Mouse (Mus musculus): ENCODE data around the gene Tlr6. TPM values are rescaled to one million over a fixed set of nuclear protein-coding genes. Genes with fewer than 3 reads are reported as not detected.
A peak's percentile ranks its signal among the peaks of the same experiment; 100 is the strongest.

The Tlr6 gene
- polyA plus RNA-seq, 1 experiment = 0.10 TPM

GRCm38 (mm10) chr5:64989940-64990339, 30.0 kb upstream of the Tlr6 start:
- Histone ChIP-seq H3K27me3 (ENCODE audit: control insufficient read depth, insufficient read depth, low read length) (no peaks in the 10 kb centered on the region), H3K4me1 (ENCODE audit: control insufficient read depth, insufficient read depth, low read length) (no peaks in the 10 kb centered on the region), H3K36me3 (ENCODE audit: control insufficient read depth, insufficient read depth, low read length) (no peaks in the 10 kb centered on the region), H3K27ac (ENCODE audit: control insufficient read depth, insufficient read depth, low read depth, low read length) (no peak overlapping the region), H3K4me3 (ENCODE audit: control insufficient read depth, low read depth, low read length) (no peak overlapping the region)
- TF ChIP-seq CTCF (IDR thresholded peaks at IDR 0.05; ENCODE audit: control insufficient read depth, insufficient read depth, insufficient replicate concordance, low read depth, low read length) (no peak), POLR2A (IDR thresholded peaks at IDR 0.05; ENCODE audit: control insufficient read depth, low read depth, low read length) (no peak)

- no peak overlapping the region for H3K4me3 ChIP-seq (ENCODE audit: control insufficient read depth, low read depth, low read length)
- H3K27me3 ChIP-seq (ENCODE audit: control insufficient read depth, insufficient read depth, low read length) = no peaks in the 10 kb centered on the region
- TF ChIP-seq CTCF (IDR thresholded peaks at IDR 0.05; ENCODE audit: control insufficient read depth, insufficient read depth, insufficient replicate concordance, low read depth, low read length) = no peak
- no peaks in the 10 kb centered on the region for H3K4me1 ChIP-seq (ENCODE audit: control insufficient read depth, insufficient read depth, low read length)
- H3K36me3 ChIP-seq (ENCODE audit: control insufficient read depth, insufficient read depth, low read length) = no peaks in the 10 kb centered on the region
- H3K27ac ChIP-seq (ENCODE audit: control insufficient read depth, insufficient read depth, low read depth, low read length) = no peak overlapping the region
Observed at GRCm38 (mm10) chr5:64985971-64986370, 26.1 kb upstream of the Tlr6 start.

- no peaks in the 10 kb centered on the region for H3K36me3 ChIP-seq (ENCODE audit: control insufficient read depth, insufficient read depth, low read length)
- TF ChIP-seq POLR2A (IDR thresholded peaks at IDR 0.05; ENCODE audit: control insufficient read depth, low read depth, low read length) = no peak
- no peak for TF ChIP-seq CTCF (IDR thresholded peaks at IDR 0.05; ENCODE audit: control insufficient read depth, insufficient read depth, insufficient replicate concordance, low read depth, low read length)
- H3K4me3 ChIP-seq (ENCODE audit: control insufficient read depth, low read depth, low read length) = no peak overlapping the region
- no peak overlapping the region for H3K27ac ChIP-seq (ENCODE audit: control insufficient read depth, insufficient read depth, low read depth, low read length)
- no peaks in the 10 kb centered on the region for H3K4me1 ChIP-seq (ENCODE audit: control insufficient read depth, insufficient read depth, low read length)
- H3K27me3 ChIP-seq (ENCODE audit: control insufficient read depth, insufficient read depth, low read length) = no peaks in the 10 kb centered on the region
Observed at GRCm38 (mm10) chr5:64977128-64977527, 17.2 kb upstream of the Tlr6 start.

GRCm38 (mm10) chr5:64975121-64975520, 15.2 kb upstream of the Tlr6 start:
- no peaks in the 10 kb centered on the region for H3K27me3 ChIP-seq (ENCODE audit: control insufficient read depth, insufficient read depth, low read length)
- TF ChIP-seq POLR2A (IDR thresholded peaks at IDR 0.05; ENCODE audit: control insufficient read depth, low read depth, low read length) = no peak
- TF ChIP-seq CTCF (IDR thresholded peaks at IDR 0.05; ENCODE audit: control insufficient read depth, insufficient read depth, insufficient replicate concordance, low read depth, low read length) = no peak
- H3K27ac ChIP-seq (ENCODE audit: control insufficient read depth, insufficient read depth, low read depth, low read length) = no peak overlapping the region
- peaks cover 3% of the 10 kb centered on the region; the same call in 1 of the 2 replicates for H3K4me1 ChIP-seq (ENCODE audit: control insufficient read depth, insufficient read depth, low read length)
- no peak overlapping the region for H3K4me3 ChIP-seq (ENCODE audit: control insufficient read depth, low read depth, low read length)
- H3K36me3 ChIP-seq (ENCODE audit: control insufficient read depth, insufficient read depth, low read length) = no peaks in the 10 kb centered on the region

- Histone ChIP-seq H3K27ac (ENCODE audit: control insufficient read depth, insufficient read depth, low read depth, low read length) (peak within 1 kb of the TSS; percentile 64), H3K27me3 (ENCODE audit: control insufficient read depth, insufficient read depth, low read length) (no peaks in the 10 kb centered on the region; the same call in 1 of the 2 replicates), H3K4me1 (ENCODE audit: control insufficient read depth, insufficient read depth, low read length) (peaks cover 10% of the 10 kb centered on the region), H3K4me3 (ENCODE audit: control insufficient read depth, low read depth, low read length) (peak within 1 kb of the TSS; percentile 84), H3K36me3 (ENCODE audit: control insufficient read depth, insufficient read depth, low read length) (no peaks in the 10 kb centered on the region)
- TF ChIP-seq POLR2A (IDR thresholded peaks at IDR 0.05; ENCODE audit: control insufficient read depth, low read depth, low read length) = no peak
- no peak for TF ChIP-seq CTCF (IDR thresholded peaks at IDR 0.05; ENCODE audit: control insufficient read depth, insufficient read depth, insufficient replicate concordance, low read depth, low read length)
Observed at GRCm38 (mm10) chr5:64969861-64970771, 10.2 kb upstream of the Tlr6 start, which contains the start of gene Fam114a1. TSS of gene Fam114a1 (plus strand) at chr5:64970071.

GRCm38 (mm10) chr5:64968961-64969860, 9.3 kb upstream of the Tlr6 start:
- Histone ChIP-seq H3K27ac (ENCODE audit: control insufficient read depth, insufficient read depth, low read depth, low read length) (peak overlapping the region; percentile 64; the same call in 1 of the 2 replicates), H3K27me3 (ENCODE audit: control insufficient read depth, insufficient read depth, low read length) (no peaks in the 10 kb centered on the region; the same call in 1 of the 2 replicates), H3K36me3 (ENCODE audit: control insufficient read depth, insufficient read depth, low read length) (no peaks in the 10 kb centered on the region), H3K4me1 (ENCODE audit: control insufficient read depth, insufficient read depth, low read length) (peaks cover 10% of the 10 kb centered on the region), H3K4me3 (ENCODE audit: control insufficient read depth, low read depth, low read length) (peak overlapping the region; percentile 84)
- TF ChIP-seq POLR2A (IDR thresholded peaks at IDR 0.05; ENCODE audit: control insufficient read depth, low read depth, low read length) (no peak), CTCF (IDR thresholded peaks at IDR 0.05; ENCODE audit: control insufficient read depth, insufficient read depth, insufficient replicate concordance, low read depth, low read length) (no peak)

- TF ChIP-seq POLR2A (IDR thresholded peaks at IDR 0.05; ENCODE audit: control insufficient read depth, low read depth, low read length) (no peak), CTCF (IDR thresholded peaks at IDR 0.05; ENCODE audit: control insufficient read depth, insufficient read depth, insufficient replicate concordance, low read depth, low read length) (no peak)
- H3K4me1 ChIP-seq (ENCODE audit: control insufficient read depth, insufficient read depth, low read length) = no peaks in the 10 kb centered on the region
- H3K27ac ChIP-seq (ENCODE audit: control insufficient read depth, insufficient read depth, low read depth, low read length) = no peak overlapping the region
- no peaks in the 10 kb centered on the region for H3K36me3 ChIP-seq (ENCODE audit: control insufficient read depth, insufficient read depth, low read length)
- no peaks in the 10 kb centered on the region for H3K27me3 ChIP-seq (ENCODE audit: control insufficient read depth, insufficient read depth, low read length)
- no peak overlapping the region for H3K4me3 ChIP-seq (ENCODE audit: control insufficient read depth, low read depth, low read length)
Observed at GRCm38 (mm10) chr5:64963735-64964134, 3.8 kb upstream of the Tlr6 start.

Measured in testis, adult 2 months (tissue).